In genomic region chr5:148822772-148823171, GRCm38 (mm10) we compare ENCODE assay signal across 20 mouse cellular contexts.
DNase-seq lines count a peak whose midpoint lies in the region; ATAC-seq and TF ChIP-seq lines count a peak whose summit lies in the region.
"Had no signal": no experiment of that assay in that cellular context is flagged by ENCODE, and none has a peak within 500 bp of the region (broad histone marks: within the 10 kb centered on the region; RNA-seq: fewer than 3 reads in every experiment).

No protein-coding gene starts in this region.

- peak; percentile 62 for ATAC-seq in forebrain, embryonic 16.5 days
- peak; percentile 61 for ATAC-seq in hindbrain, postnatal 0 days
- ATAC-seq in hindbrain, embryonic 11.5 days (ENCODE audit: low FRiP score), result no peak
- ATAC-seq: CD4-positive, CD25-positive, alpha-beta regulatory T cell, adult 4 months had no signal

- H3K4me1 ChIP-seq in forebrain, embryonic 16.5 days (replicated peaks; ENCODE audit: control insufficient read depth, insufficient read depth, low read length), result peaks cover 12% of the 10 kb centered on the region
- peaks cover 16% of the 10 kb centered on the region for H3K4me1 ChIP-seq in forebrain, embryonic 10.5 days
- no peaks in the 10 kb centered on the region for H3K4me1 ChIP-seq in hindbrain, postnatal 0 days (ENCODE audit: insufficient read depth, low read length)
- H3K4me1 ChIP-seq in hindbrain, embryonic 11.5 days (replicated peaks; ENCODE audit: control insufficient read depth, insufficient read depth, low read length), result no peaks in the 10 kb centered on the region

- no peaks in the 10 kb centered on the region for H3K27me3 ChIP-seq in forebrain, embryonic 16.5 days (replicated peaks; ENCODE audit: control insufficient read depth, insufficient read depth, low read length)
- peaks cover 35% of the 10 kb centered on the region for H3K27me3 ChIP-seq in forebrain, embryonic 10.5 days (ENCODE audit: poor library complexity, severe bottlenecking)
- H3K27me3 ChIP-seq in hindbrain, postnatal 0 days (ENCODE audit: insufficient read depth, low read length), result no peaks in the 10 kb centered on the region
- H3K27me3 ChIP-seq in hindbrain, embryonic 11.5 days (ENCODE audit: control insufficient read depth, insufficient read depth, low read length), result no peaks in the 10 kb centered on the region; the same call in 1 of the 2 replicates
- H3K27me3 ChIP-seq: hindbrain, embryonic 15.5 days had no signal

- WGBS in forebrain, embryonic 16.5 days, result 54% methylated on average over 13 of the region's 13 CpGs
- 89% methylated on average over 13 of the region's 13 CpGs for WGBS in forebrain, embryonic 10.5 days
- WGBS in hindbrain, postnatal 0 days, result 42% methylated on average over 13 of the region's 13 CpGs
- WGBS in hindbrain, embryonic 11.5 days, result 85% methylated on average over 13 of the region's 13 CpGs

- H3K4me3 ChIP-seq in forebrain, embryonic 16.5 days (replicated peaks; ENCODE audit: low read length), result no peak overlapping the region
- no peak overlapping the region for H3K4me3 ChIP-seq in forebrain, embryonic 10.5 days
- no peak overlapping the region for H3K4me3 ChIP-seq in hindbrain, postnatal 0 days (ENCODE audit: low read length)
- H3K4me3 ChIP-seq in hindbrain, embryonic 11.5 days (ENCODE audit: low read depth, low read length), result no peak overlapping the region
- H3K4me3 ChIP-seq: embryonic facial prominence, embryonic 12.5 days; heart, embryonic 13.5 days; hindbrain, embryonic 15.5 days had no signal

- no peak for TF ChIP-seq CTCF in hindbrain, postnatal 0 days (IDR thresholded peaks at IDR 0.05; ENCODE audit: low read depth)

- H3K27ac ChIP-seq in forebrain, embryonic 16.5 days (ENCODE audit: low read length), result no peak overlapping the region
- H3K27ac ChIP-seq in forebrain, embryonic 10.5 days, result no peak overlapping the region
- no peak overlapping the region for H3K27ac ChIP-seq in hindbrain, postnatal 0 days
- H3K27ac ChIP-seq in hindbrain, embryonic 11.5 days (ENCODE audit: low read depth, low read length), result no peak overlapping the region
- H3K27ac ChIP-seq: embryonic facial prominence, embryonic 12.5 days; heart, embryonic 13.5 days; hindbrain, embryonic 15.5 days had no signal

- H3K9me3 ChIP-seq in forebrain, embryonic 16.5 days (ENCODE audit: control insufficient read depth, low read length), result no peaks in the 10 kb centered on the region
- H3K9me3 ChIP-seq in forebrain, embryonic 10.5 days, result no peaks in the 10 kb centered on the region
- no peaks in the 10 kb centered on the region for H3K9me3 ChIP-seq in hindbrain, postnatal 0 days (ENCODE audit: low read length)
- H3K9me3 ChIP-seq in hindbrain, embryonic 11.5 days (ENCODE audit: control insufficient read depth, low read length), result no peaks in the 10 kb centered on the region
- H3K9me3 ChIP-seq: embryonic facial prominence, embryonic 12.5 days; heart, embryonic 13.5 days; hindbrain, embryonic 15.5 days had no signal

- no peaks in the 10 kb centered on the region for H3K36me3 ChIP-seq in forebrain, embryonic 16.5 days (ENCODE audit: control insufficient read depth, insufficient read depth)
- no peaks in the 10 kb centered on the region for H3K36me3 ChIP-seq in forebrain, embryonic 10.5 days (replicated peaks)
- H3K36me3 ChIP-seq in hindbrain, postnatal 0 days (ENCODE audit: insufficient read depth, low read length), result no peaks in the 10 kb centered on the region
- H3K36me3 ChIP-seq in hindbrain, embryonic 11.5 days (ENCODE audit: control insufficient read depth, insufficient read depth, low read length), result no peaks in the 10 kb centered on the region
- H3K36me3 ChIP-seq: embryonic facial prominence, embryonic 12.5 days; G1E; heart, embryonic 13.5 days; hindbrain, embryonic 15.5 days had no signal

- DNase-seq in cerebellum, postnatal 10 days, result peak; percentile 84 to 89
- no peak for DNase-seq in cerebellum, adult 8-10 months
- no peak for DNase-seq in forebrain, embryonic 10.5 days (ENCODE audit: extremely low spot score, low spot score)
- peak; percentile 73 for DNase-seq in hindbrain, postnatal 0 days (ENCODE audit: low spot score)
- no peak for DNase-seq in hindbrain, embryonic 11.5 days (ENCODE audit: low spot score)
- DNase-seq in MN1 (ENCODE audit: low spot score), result peak; percentile 70
- DNase-seq: adrenal gland, postnatal 10 days; B cell, adult 2 months; cerebellum, adult 11-12 months; cerebellum, adult 9-11 months; gastrocnemius, postnatal 36 days; heart, adult 11 months; heart, postnatal 36 days; kidney, adult 11 months had no signal

- H3K9ac ChIP-seq in forebrain, embryonic 16.5 days (replicated peaks; ENCODE audit: low read depth, low read length), result no peak overlapping the region
- no peak overlapping the region for H3K9ac ChIP-seq in hindbrain, postnatal 0 days (replicated peaks; ENCODE audit: low read length)
- no peak overlapping the region for H3K9ac ChIP-seq in hindbrain, embryonic 11.5 days (ENCODE audit: low read depth, low read length)
- H3K9ac ChIP-seq: embryonic facial prominence, embryonic 12.5 days; heart, embryonic 13.5 days; hindbrain, embryonic 15.5 days had no signal

- H3K4me2 ChIP-seq in forebrain, embryonic 16.5 days (ENCODE audit: low read length), result no peak overlapping the region
- H3K4me2 ChIP-seq in hindbrain, postnatal 0 days (ENCODE audit: low read depth, low read length), result no peak overlapping the region
- no peak overlapping the region for H3K4me2 ChIP-seq in hindbrain, embryonic 11.5 days (replicated peaks; ENCODE audit: low read depth, low read length)
- H3K4me2 ChIP-seq: embryonic facial prominence, embryonic 12.5 days; heart, embryonic 13.5 days; hindbrain, embryonic 15.5 days had no signal

Comparison
In these comparisons a context has a peak if more than half of its experiments do, and no peak if none do; other contexts are left out.
1. DNase-seq: peak in cerebellum, postnatal 10 days (2 of 2), hindbrain, postnatal 0 days (single experiment) and MN1 (single experiment); none in cerebellum, adult 8-10 months (single experiment), forebrain, embryonic 10.5 days (single experiment) and hindbrain, embryonic 11.5 days (single experiment).